Mouse (Mus musculus) hindbrain, embryonic 10.5 days (tissue): Measurements from ENCODE around the gene Adrb1. TPM values are rescaled to one million over a fixed set of nuclear protein-coding genes. Genes with fewer than 3 reads are reported as not detected.
A peak's percentile ranks its signal among the peaks of the same experiment; 100 is the strongest.

Source experiments
- DNase-seq: peaks from one replicate; pipeline ENCODE4 v3.0.0-alpha.2; 2017; ENCODE audit warnings: low spot score
- H3K27ac ChIP-seq: fragments of 300-500 bp; sonication (generic); 2 replicates; pipeline ENCODE4 v1.5.1; 2016; ENCODE audit warnings: mild to moderate bottlenecking, moderate library complexity
- H3K27me3 ChIP-seq: fragments of 300-500 bp; sonication (generic); 2 replicates; pipeline ENCODE4 v1.6.1; 2016; ENCODE audit warnings: mild to moderate bottlenecking; ENCODE audit not compliant: poor library complexity, insufficient read depth, severe bottlenecking
- H3K36me3 ChIP-seq: fragments of 300-500 bp; sonication (generic); 2 replicates; pipeline ENCODE4 v1.6.1; 2016; ENCODE audit warnings: mild to moderate bottlenecking, moderate library complexity
- H3K4me1 ChIP-seq: fragments of 300-500 bp; sonication (generic); replicated peaks from 2 replicates; pipeline ENCODE4 v1.6.1; 2016; ENCODE audit warnings: mild to moderate bottlenecking
- H3K4me3 ChIP-seq: fragments of 300-500 bp; sonication (generic); 2 replicates; pipeline ENCODE4 v1.5.1; 2016; ENCODE audit warnings: mild to moderate bottlenecking, moderate library complexity
- H3K9me3 ChIP-seq: fragments of 300-500 bp; sonication (generic); 2 replicates; pipeline ENCODE4 v1.6.1; 2016; ENCODE audit warnings: mild to moderate bottlenecking, moderate library complexity
- WGBS: fragments of 180-500 bp; shearing (Covaris S2); methylation state at CpG from one replicate; pipeline ENCODE4 v1.1.7; 2016; 5-methylcytosine and 5-hydroxymethylcytosine counted together
- polyA plus RNA-seq: library from polyadenylated mRNA; unstranded; fragments of >200 nt; fragmentation: Nextera tagmentation; extraction: Ambion mirVana; gene quantifications from 2 replicates; pipeline ENCODE4 v1.2.1, GENCODE M21; 2016

Adrb1 gene
- polyA plus RNA-seq, 1 experiment from 2014 or later = 0.21 TPM

GRCm38 (mm10) chr19:56710131-56710905, 11.7 kb upstream of the Adrb1 start:
- WGBS = 88% methylated on average over 17 of the region's 17 CpGs
- Histone ChIP-seq H3K36me3 (no peaks in the 10 kb centered on the region), H3K4me1 (peaks cover 15% of the 10 kb centered on the region; the same call in 1 of the 2 replicates), H3K27ac (no peak overlapping the region), H3K4me3 (no peak overlapping the region), H3K27me3 (peaks cover 20% of the 10 kb centered on the region), H3K9me3 (no peaks in the 10 kb centered on the region)
- no peak for DNase-seq

- Histone ChIP-seq H3K27ac (no peak overlapping the region), H3K27me3 (peaks cover 31% of the 10 kb centered on the region), H3K4me3 (no peak overlapping the region), H3K4me1 (peaks cover 7% of the 10 kb centered on the region; the same call in 1 of the 2 replicates), H3K36me3 (no peaks in the 10 kb centered on the region), H3K9me3 (no peaks in the 10 kb centered on the region)
- DNase-seq = no peak
- WGBS = 94% methylated on average over 5 of the region's 5 CpGs
Observed at GRCm38 (mm10) chr19:56713613-56714012, 8.4 kb upstream of the Adrb1 start.

- Histone ChIP-seq H3K36me3 (no peaks in the 10 kb centered on the region), H3K27me3 (peaks cover 34% of the 10 kb centered on the region), H3K4me3 (no peak overlapping the region), H3K27ac (no peak overlapping the region), H3K4me1 (peaks cover 5% of the 10 kb centered on the region; the same call in 1 of the 2 replicates), H3K9me3 (no peaks in the 10 kb centered on the region)
- no peak for DNase-seq
- WGBS = 54% methylated on average over 4 of the region's 4 CpGs
Observed at GRCm38 (mm10) chr19:56714661-56715170, 7.3 kb upstream of the Adrb1 start.

- Histone ChIP-seq H3K4me3 (no peak overlapping the region), H3K27me3 (peaks cover 64% of the 10 kb centered on the region), H3K27ac (no peak overlapping the region), H3K36me3 (no peaks in the 10 kb centered on the region), H3K4me1 (peaks cover 24% of the 10 kb centered on the region), H3K9me3 (no peaks in the 10 kb centered on the region)
- no peak for DNase-seq
- WGBS = 91% methylated on average over 8 of the region's 8 CpGs
Observed at GRCm38 (mm10) chr19:56718046-56718445, 4.0 kb upstream of the Adrb1 start.

- no peak for DNase-seq
- Histone ChIP-seq H3K4me3 (peak overlapping the region; percentile 61), H3K27me3 (peaks cover 92% of the 10 kb centered on the region), H3K36me3 (no peaks in the 10 kb centered on the region), H3K9me3 (no peaks in the 10 kb centered on the region), H3K4me1 (peaks cover 33% of the 10 kb centered on the region), H3K27ac (no peak overlapping the region)
- 34% methylated on average over 13 of the region's 13 CpGs for WGBS
Observed at GRCm38 (mm10) chr19:56720882-56721281, 1.1 kb upstream of the Adrb1 start.

- peak overlapping the region; percentile 61 for H3K4me3 ChIP-seq
- H3K36me3 ChIP-seq = no peaks in the 10 kb centered on the region
- peak overlapping the region; percentile 40; the same call in 1 of the 2 replicates for H3K27ac ChIP-seq
- H3K9me3 ChIP-seq = no peaks in the 10 kb centered on the region
- WGBS = 1% methylated on average over 39 of the region's 48 CpGs
- peaks cover 100% of the 10 kb centered on the region for H3K27me3 ChIP-seq
- H3K4me1 ChIP-seq = peaks cover 35% of the 10 kb centered on the region
- no peak for DNase-seq
Observed at GRCm38 (mm10) chr19:56722291-56722707, 300 bp downstream of the Adrb1 start.

- DNase-seq = peak; percentile 51
- Histone ChIP-seq H3K27me3 (peaks cover 99% of the 10 kb centered on the region), H3K4me3 (peak overlapping the region; percentile 61), H3K9me3 (no peaks in the 10 kb centered on the region), H3K27ac (peak overlapping the region; percentile 40; the same call in 1 of the 2 replicates), H3K4me1 (peaks cover 35% of the 10 kb centered on the region), H3K36me3 (no peaks in the 10 kb centered on the region)
- WGBS = 1% methylated on average over 69 of the region's 69 CpGs
Observed at GRCm38 (mm10) chr19:56722711-56723330, 822 bp downstream of the Adrb1 start.

- H3K27me3 ChIP-seq = peaks cover 98% of the 10 kb centered on the region
- no peaks in the 10 kb centered on the region for H3K36me3 ChIP-seq
- peak; percentile 67 for DNase-seq
- peaks cover 40% of the 10 kb centered on the region for H3K4me1 ChIP-seq
- H3K27ac ChIP-seq = peak overlapping the region; percentile 31; the same call in 1 of the 2 replicates
- WGBS = under 1% methylated on average over 71 of the region's 71 CpGs
- H3K4me3 ChIP-seq = peak overlapping the region; percentile 61
- H3K9me3 ChIP-seq = no peaks in the 10 kb centered on the region
Observed at GRCm38 (mm10) chr19:56723331-56724125, 1.5 kb downstream of the Adrb1 start.

- no peak for DNase-seq
- Histone ChIP-seq H3K27ac (no peak overlapping the region), H3K4me1 (peaks cover 45% of the 10 kb centered on the region), H3K9me3 (no peaks in the 10 kb centered on the region), H3K4me3 (peak overlapping the region; percentile 61), H3K36me3 (no peaks in the 10 kb centered on the region), H3K27me3 (peaks cover 96% of the 10 kb centered on the region)
- 7% methylated on average over 13 of the region's 13 CpGs for WGBS
Observed at GRCm38 (mm10) chr19:56724126-56724597, 2.2 kb downstream of the Adrb1 start.

GRCm38 (mm10) chr19:56727170-56727877, 5.3 kb downstream of the Adrb1 start:
- H3K4me1 ChIP-seq = peaks cover 33% of the 10 kb centered on the region
- no peaks in the 10 kb centered on the region for H3K9me3 ChIP-seq
- no peak for DNase-seq
- WGBS = 81% methylated on average over 14 of the region's 14 CpGs
- H3K27ac ChIP-seq = no peak overlapping the region
- H3K36me3 ChIP-seq = no peaks in the 10 kb centered on the region
- peaks cover 77% of the 10 kb centered on the region for H3K27me3 ChIP-seq
- H3K4me3 ChIP-seq = no peak overlapping the region

- no peaks in the 10 kb centered on the region for H3K9me3 ChIP-seq
- no peak for DNase-seq
- no peak overlapping the region for H3K4me3 ChIP-seq
- H3K27ac ChIP-seq = no peak overlapping the region
- no peaks in the 10 kb centered on the region; the same call in 1 of the 2 replicates for H3K4me1 ChIP-seq
- H3K27me3 ChIP-seq = peaks cover 13% of the 10 kb centered on the region; the same call in 1 of the 2 replicates
- no peaks in the 10 kb centered on the region for H3K36me3 ChIP-seq
- WGBS = 67% methylated on average over 7 of the region's 7 CpGs
Observed at GRCm38 (mm10) chr19:56734033-56734572, 12.1 kb downstream of the Adrb1 start.
